In genomic region chr11:69371601-69372000, GRCm38 (mm10) we compare ENCODE assay signal across 10 mouse cellular contexts. TPM values are rescaled to one million over a fixed set of nuclear protein-coding genes. Genes with fewer than 3 reads are reported as not detected.
A peak's percentile ranks its signal among the peaks of the same experiment; 100 is the strongest.
DNase-seq lines count a peak whose midpoint lies in the region; ATAC-seq and TF ChIP-seq lines count a peak whose summit lies in the region.
"Had no signal": no experiment of that assay in that cellular context is flagged by ENCODE, and none has a peak within 500 bp of the region (broad histone marks: within the 10 kb centered on the region; RNA-seq: fewer than 3 reads in every experiment).

No protein-coding gene starts in this region.

- H3K4me1 ChIP-seq in intestine, embryonic 14.5 days (replicated peaks; ENCODE audit: control insufficient read depth, insufficient read depth, low read length): peaks cover 26% of the 10 kb centered on the region
- H3K4me1 ChIP-seq in intestine, postnatal 0 days (replicated peaks; ENCODE audit: control insufficient read depth, insufficient read depth, low read length): peaks cover 8% of the 10 kb centered on the region; the same call in 1 of the 2 replicates
- H3K4me1 ChIP-seq in hindbrain, embryonic 12.5 days: peaks cover 29% of the 10 kb centered on the region
- H3K4me1 ChIP-seq in midbrain, embryonic 13.5 days (replicated peaks): peaks cover 43% of the 10 kb centered on the region

- peak overlapping the region; percentile 38; the same call in 1 of the 2 replicates for H3K4me2 ChIP-seq in intestine, embryonic 14.5 days (ENCODE audit: low read length)
- H3K4me2 ChIP-seq in intestine, postnatal 0 days (replicated peaks; ENCODE audit: low read depth): no peak overlapping the region
- H3K4me2 ChIP-seq in hindbrain, embryonic 12.5 days (replicated peaks): peak overlapping the region; percentile 33
- peak overlapping the region; percentile 42 for H3K4me2 ChIP-seq in midbrain, embryonic 13.5 days (replicated peaks)

- no peaks in the 10 kb centered on the region for H3K9me3 ChIP-seq in intestine, embryonic 14.5 days (ENCODE audit: control insufficient read depth, low read length)
- H3K9me3 ChIP-seq in intestine, postnatal 0 days (ENCODE audit: control insufficient read depth): no peaks in the 10 kb centered on the region
- no peaks in the 10 kb centered on the region for H3K9me3 ChIP-seq in hindbrain, embryonic 12.5 days (replicated peaks)
- H3K9me3 ChIP-seq in midbrain, embryonic 13.5 days: no peaks in the 10 kb centered on the region

- peak overlapping the region; percentile 64 for H3K27ac ChIP-seq in intestine, embryonic 14.5 days (ENCODE audit: low read depth)
- no peak overlapping the region for H3K27ac ChIP-seq in intestine, postnatal 0 days (ENCODE audit: low read depth, low read length)
- peak overlapping the region; percentile 75 for H3K27ac ChIP-seq in hindbrain, embryonic 12.5 days
- H3K27ac ChIP-seq in midbrain, embryonic 13.5 days: peak overlapping the region; percentile 79

- no peak overlapping the region for H3K4me3 ChIP-seq in intestine, embryonic 14.5 days (ENCODE audit: low read depth, low read length)
- no peak overlapping the region for H3K4me3 ChIP-seq in intestine, postnatal 0 days (ENCODE audit: low read depth, low read length)
- H3K4me3 ChIP-seq in hindbrain, embryonic 12.5 days: peak overlapping the region; percentile 2; the same call in 1 of the 2 replicates
- peak overlapping the region; percentile 19 for H3K4me3 ChIP-seq in midbrain, embryonic 13.5 days (replicated peaks)

- no peak overlapping the region for H3K9ac ChIP-seq in intestine, embryonic 14.5 days (ENCODE audit: low read length)
- no peak overlapping the region for H3K9ac ChIP-seq in intestine, postnatal 0 days (ENCODE audit: low read depth, low read length)
- H3K9ac ChIP-seq in hindbrain, embryonic 12.5 days: peak overlapping the region; percentile 42; the same call in 1 of the 2 replicates
- H3K9ac ChIP-seq in midbrain, embryonic 13.5 days (replicated peaks): peak overlapping the region; percentile 48

- H3K36me3 ChIP-seq in intestine, embryonic 14.5 days (ENCODE audit: control insufficient read depth, insufficient read depth, low read length): peaks cover 21% of the 10 kb centered on the region
- peaks cover 8% of the 10 kb centered on the region; the same call in 1 of the 2 replicates for H3K36me3 ChIP-seq in intestine, postnatal 0 days (ENCODE audit: control insufficient read depth, insufficient read depth)
- H3K36me3 ChIP-seq in hindbrain, embryonic 12.5 days: peaks cover 9% of the 10 kb centered on the region; the same call in 1 of the 2 replicates
- peaks cover 13% of the 10 kb centered on the region for H3K36me3 ChIP-seq in midbrain, embryonic 13.5 days

- WGBS in intestine, embryonic 14.5 days: 40% methylated on average over 12 of the region's 12 CpGs
- 59% methylated on average over 12 of the region's 12 CpGs for WGBS in intestine, postnatal 0 days
- 25% methylated on average over 12 of the region's 12 CpGs for WGBS in hindbrain, embryonic 12.5 days
- WGBS in midbrain, embryonic 13.5 days: 21% methylated on average over 12 of the region's 12 CpGs

- DNase-seq in intestine, embryonic 14.5 days (ENCODE audit: low spot score): no peak
- peak; percentile 33 for DNase-seq in embryo, embryonic 10.5 days (ENCODE audit: low spot score)
- no peak for DNase-seq in urinary bladder, postnatal 10 days (ENCODE audit: low spot score)
- DNase-seq in urinary bladder, postnatal 14 days (ENCODE audit: low spot score): no peak
- DNase-seq in adrenal gland, postnatal 14 days: no peak
- DNase-seq: gastrocnemius, postnatal 36 days had no signal

- H3K27me3 ChIP-seq in intestine, embryonic 14.5 days (replicated peaks; ENCODE audit: control insufficient read depth, insufficient read depth, low read length): no peaks in the 10 kb centered on the region
- H3K27me3 ChIP-seq in intestine, postnatal 0 days (replicated peaks; ENCODE audit: control insufficient read depth, insufficient read depth, low read length): no peaks in the 10 kb centered on the region
- H3K27me3 ChIP-seq in hindbrain, embryonic 12.5 days: no peaks in the 10 kb centered on the region
- no peaks in the 10 kb centered on the region for H3K27me3 ChIP-seq in midbrain, embryonic 13.5 days
- H3K27me3 ChIP-seq: CH12.LX had no signal

- no peak for ATAC-seq in intestine, embryonic 14.5 days (replicated peaks; ENCODE audit: low FRiP score, low TSS enrichment, low read depth)
- ATAC-seq in intestine, postnatal 0 days: no peak
- no peak for ATAC-seq in hindbrain, embryonic 12.5 days (ENCODE audit: low FRiP score)
- no peak for ATAC-seq in midbrain, embryonic 13.5 days

- TF ChIP-seq CTCF in intestine, postnatal 0 days (IDR thresholded peaks at IDR 0.05; ENCODE audit: low read depth): no peak

RNA-seq across cellular contexts. Expression of gene Chd3, which starts 2.4 kb away (rescaled TPM):
- polyA plus RNA-seq in intestine, embryonic 14.5 days (2014; fragmentation: Nextera tagmentation; extraction: Ambion mirVana): 52.4 and 62.3 TPM in 2 replicates
- 19.4 and 24.8 TPM in 2 replicates for polyA plus RNA-seq in intestine, postnatal 0 days (2015; fragmentation: Nextera tagmentation; extraction: Ambion mirVana)
- polyA plus RNA-seq in hindbrain, embryonic 12.5 days (2016; fragmentation: Nextera tagmentation; extraction: Ambion mirVana): 93.4 and 97.6 TPM in 2 replicates
- 83.5 and 91.9 TPM in 2 replicates for polyA plus RNA-seq in midbrain, embryonic 13.5 days (2015; fragmentation: Nextera tagmentation; extraction: Ambion mirVana)
- 109 and 118 TPM in 2 replicates for total RNA-seq in adrenal gland, postnatal 14 days (2021)

RNA-seq across cellular contexts. Expression of gene Naa38, which starts 23.7 kb away (rescaled TPM):
- 184 and 197 TPM in 2 replicates for polyA plus RNA-seq in intestine, embryonic 14.5 days (2014; fragmentation: Nextera tagmentation; extraction: Ambion mirVana)
- 159 and 164 TPM in 2 replicates for polyA plus RNA-seq in intestine, postnatal 0 days (2015; fragmentation: Nextera tagmentation; extraction: Ambion mirVana)
- polyA plus RNA-seq in hindbrain, embryonic 12.5 days (2016; fragmentation: Nextera tagmentation; extraction: Ambion mirVana): 94.0 and 103 TPM in 2 replicates
- 92.2 and 105 TPM in 2 replicates for polyA plus RNA-seq in midbrain, embryonic 13.5 days (2015; fragmentation: Nextera tagmentation; extraction: Ambion mirVana)
- 124 and 137 TPM in 2 replicates for total RNA-seq in adrenal gland, postnatal 14 days (2021)

RNA-seq across cellular contexts. Expression of gene Cyb5d1, which starts 23.8 kb away (rescaled TPM):
- 23.3 and 23.8 TPM in 2 replicates for polyA plus RNA-seq in intestine, embryonic 14.5 days (2014; fragmentation: Nextera tagmentation; extraction: Ambion mirVana)
- polyA plus RNA-seq in intestine, postnatal 0 days (2015; fragmentation: Nextera tagmentation; extraction: Ambion mirVana): 8.6 and 8.9 TPM in 2 replicates
- 48.0 and 50.5 TPM in 2 replicates for polyA plus RNA-seq in hindbrain, embryonic 12.5 days (2016; fragmentation: Nextera tagmentation; extraction: Ambion mirVana)
- 41.8 and 47.7 TPM in 2 replicates for polyA plus RNA-seq in midbrain, embryonic 13.5 days (2015; fragmentation: Nextera tagmentation; extraction: Ambion mirVana)
- 34.2 and 42.6 TPM in 2 replicates for total RNA-seq in adrenal gland, postnatal 14 days (2021)

RNA-seq across cellular contexts. Expression of gene Tmem88, which starts 26.4 kb away (rescaled TPM):
- 34.8 and 38.4 TPM in 2 replicates for polyA plus RNA-seq in intestine, embryonic 14.5 days (2014; fragmentation: Nextera tagmentation; extraction: Ambion mirVana)
- 24.1 and 24.9 TPM in 2 replicates for polyA plus RNA-seq in intestine, postnatal 0 days (2015; fragmentation: Nextera tagmentation; extraction: Ambion mirVana)
- polyA plus RNA-seq in hindbrain, embryonic 12.5 days (2016; fragmentation: Nextera tagmentation; extraction: Ambion mirVana): 13.2 and 14.8 TPM in 2 replicates
- 4.9 and 7.0 TPM in 2 replicates for polyA plus RNA-seq in midbrain, embryonic 13.5 days (2015; fragmentation: Nextera tagmentation; extraction: Ambion mirVana)
- 29.5 and 30.2 TPM in 2 replicates for total RNA-seq in adrenal gland, postnatal 14 days (2021)

RNA-seq across cellular contexts. Expression of gene Rnf227, which starts 31.3 kb away (rescaled TPM):
- 13.2 and 14.3 TPM in 2 replicates for polyA plus RNA-seq in intestine, embryonic 14.5 days (2014; fragmentation: Nextera tagmentation; extraction: Ambion mirVana)
- polyA plus RNA-seq in intestine, postnatal 0 days (2015; fragmentation: Nextera tagmentation; extraction: Ambion mirVana): 7.8 and 7.9 TPM in 2 replicates
- 49.0 and 54.6 TPM in 2 replicates for polyA plus RNA-seq in hindbrain, embryonic 12.5 days (2016; fragmentation: Nextera tagmentation; extraction: Ambion mirVana)
- 146 and 155 TPM in 2 replicates for polyA plus RNA-seq in midbrain, embryonic 13.5 days (2015; fragmentation: Nextera tagmentation; extraction: Ambion mirVana)
- total RNA-seq in adrenal gland, postnatal 14 days (2021): 4.1 and 5.4 TPM in 2 replicates

Comparison
In these comparisons a context has a peak if more than half of its experiments do, and no peak if none do; other contexts are left out.
1. H3K4me3 ChIP-seq: peak in hindbrain, embryonic 12.5 days (single experiment) and midbrain, embryonic 13.5 days (single experiment); none in intestine, embryonic 14.5 days (single experiment) and intestine, postnatal 0 days (single experiment).
2. H3K9ac ChIP-seq: peak in hindbrain, embryonic 12.5 days (single experiment) and midbrain, embryonic 13.5 days (single experiment); none in intestine, embryonic 14.5 days (single experiment) and intestine, postnatal 0 days (single experiment).